Mouse (Mus musculus) thymus, postnatal 36 days (tissue): ENCODE results near the gene Olfr161.
"Not testable (repeated sequence)": the region's sequence is repeated elsewhere in the genome, so short reads cannot be mapped to it uniquely, and the experiment has no call there.

Experiments used
- DNase-seq, 2 experiments: peaks; one replicate each; pipeline ENCODE4 v3.0.0; 2022; ENCODE audit warnings: mixed read lengths in 2 of 2

The Olfr161 gene

DNA sequence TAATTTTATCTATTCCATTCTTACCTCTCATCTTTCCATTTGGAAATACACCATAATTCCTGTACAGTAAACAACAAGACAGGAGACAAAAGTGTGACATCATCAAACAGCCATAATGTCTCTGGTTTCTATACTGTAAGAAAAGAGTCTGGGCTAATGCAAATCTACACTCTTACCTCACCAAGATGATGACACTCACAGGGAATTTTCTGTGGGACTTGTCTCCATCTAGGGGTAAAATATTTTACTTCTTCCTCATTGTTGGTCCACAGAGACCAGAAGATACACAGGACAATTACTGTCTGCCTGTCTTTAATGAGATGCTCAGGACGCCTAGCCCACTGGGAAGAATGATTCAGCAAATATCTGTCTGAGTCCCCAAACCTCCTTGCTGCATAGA lies at the start of gene Olfr161:
TSS of gene Olfr161 (plus strand) at position 352 of the 400 bp plus-strand sequence.
- DNase-seq, result no peak

DNA sequence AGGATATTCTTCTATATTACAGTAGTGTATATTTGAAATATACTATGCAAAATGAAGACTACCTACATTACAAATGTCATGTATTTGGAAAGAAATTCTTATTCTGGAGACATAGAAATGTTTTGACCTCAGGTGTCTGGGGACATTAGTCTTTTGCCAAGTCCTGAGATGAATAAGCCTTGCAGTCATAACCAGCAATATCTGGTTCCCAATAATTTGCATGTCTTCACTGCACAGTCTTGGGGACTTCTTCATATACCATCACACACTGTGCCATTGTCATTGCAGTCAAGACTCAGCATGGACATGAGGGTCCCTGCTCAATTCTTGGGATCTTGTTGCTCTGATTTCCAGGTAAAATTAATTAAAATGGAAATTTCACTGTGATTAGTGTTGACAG lies 27.3 kb upstream of the Olfr161 start:
- DNase-seq, result no peak

DNA sequence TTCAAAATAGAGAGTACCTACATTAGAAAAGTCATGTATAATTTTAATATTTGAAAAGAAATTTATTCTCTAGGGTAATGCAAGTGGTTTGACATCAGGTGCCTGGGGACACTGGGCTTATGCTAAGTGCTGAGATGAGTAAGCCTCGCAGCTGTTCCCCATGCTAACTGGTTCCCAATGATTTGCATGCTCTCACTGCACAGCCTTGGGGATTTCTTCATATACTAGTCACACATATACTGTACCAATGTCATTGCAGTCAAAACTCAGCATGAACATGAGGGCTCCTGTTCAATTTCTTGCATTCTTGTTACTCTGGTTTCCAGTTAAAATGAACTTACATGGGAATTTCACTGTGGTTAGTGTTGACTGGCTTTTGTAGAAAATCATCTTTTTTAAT lies 13.2 kb upstream of the Olfr161 start:
- not testable (repeated sequence) for DNase-seq

DNA sequence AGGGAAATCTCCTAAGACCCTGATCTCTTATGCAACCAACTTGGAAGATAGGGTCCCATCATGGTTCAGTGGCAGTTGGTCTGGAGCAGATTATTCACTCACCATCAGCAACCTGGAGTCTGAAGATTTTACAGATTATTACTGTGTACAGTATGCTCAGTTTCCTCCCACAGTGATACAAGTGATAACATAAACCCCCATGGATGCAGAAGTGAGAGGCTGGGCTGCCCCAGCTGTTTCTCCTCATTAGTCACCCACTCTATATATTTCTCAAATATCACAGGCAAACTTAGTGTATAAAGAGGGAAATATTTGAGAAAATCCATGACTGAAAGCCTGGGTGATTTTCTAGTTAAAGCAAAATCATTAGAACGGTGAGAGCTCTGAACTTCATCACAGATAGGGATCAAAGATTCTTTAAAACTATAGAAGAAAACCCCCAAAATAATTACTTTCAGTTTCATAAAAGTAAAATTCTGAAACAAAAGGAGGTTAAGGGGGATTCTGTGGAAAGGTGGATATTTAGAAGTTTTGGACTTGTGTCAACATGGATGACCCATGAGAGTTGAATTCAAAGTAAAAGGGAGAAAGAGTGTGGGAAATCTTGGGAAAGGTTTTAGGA lies 12.5 kb upstream of the Olfr161 start:
- not testable (repeated sequence) for DNase-seq

DNA sequence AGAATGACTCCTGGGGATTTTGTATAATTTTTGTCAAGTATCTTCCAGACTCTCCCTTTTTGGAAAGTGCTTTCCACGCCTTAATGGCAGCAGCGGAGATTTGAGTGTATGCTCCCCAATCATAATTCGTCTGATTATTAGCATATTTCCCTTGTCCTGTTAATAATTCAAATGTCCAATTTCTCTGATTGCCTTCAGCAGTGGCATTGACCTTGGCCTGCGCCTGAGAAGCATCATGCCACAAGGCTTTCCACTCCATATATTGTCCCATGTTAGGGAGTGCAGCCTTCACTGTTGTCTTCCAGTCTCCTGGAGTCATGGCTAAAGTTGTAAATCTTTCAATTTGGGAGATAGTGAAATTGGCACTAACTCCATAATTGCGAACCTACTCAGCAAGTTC lies 40.5 kb downstream of the Olfr161 start:
- not testable (repeated sequence) for DNase-seq

DNA sequence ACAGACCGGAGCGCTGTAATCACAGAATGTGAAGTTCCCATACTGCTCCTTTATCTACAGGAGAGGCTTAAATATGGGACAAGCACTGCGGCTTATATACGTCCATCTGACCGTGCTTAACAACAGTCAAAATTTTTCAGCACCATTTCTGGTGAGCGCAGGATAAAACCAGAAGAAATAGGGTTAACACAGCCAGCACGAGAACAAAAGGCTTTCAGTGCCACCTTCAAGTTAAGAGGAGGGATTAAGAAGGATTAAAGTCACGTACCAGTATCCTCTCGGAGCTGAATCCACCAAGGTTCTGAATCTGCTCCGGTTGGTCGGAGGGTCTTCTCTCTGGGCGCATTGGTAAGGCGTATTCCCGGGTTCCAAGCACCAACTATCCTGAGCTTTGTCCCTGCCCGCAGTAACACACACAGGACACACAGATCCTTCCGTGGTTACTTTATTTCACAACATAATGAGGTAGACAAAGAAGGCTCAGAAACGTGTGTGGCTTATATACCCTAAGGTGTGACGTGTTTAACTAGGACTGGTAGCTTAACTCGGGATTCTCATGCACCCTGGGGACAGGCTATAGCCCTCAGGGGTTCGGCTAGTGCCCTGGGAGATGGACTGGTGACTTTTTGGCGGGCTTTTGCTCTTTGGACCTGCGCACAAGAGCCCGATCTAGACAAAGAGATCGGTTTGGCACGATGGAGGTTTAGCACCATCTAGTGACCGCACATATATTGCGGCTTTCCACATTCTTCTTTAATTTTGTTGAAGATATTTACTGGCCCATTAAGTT lies 41.9 kb downstream of the Olfr161 start:
- DNase-seq, result not testable (repeated sequence)
